Mouse (Mus musculus) cerebellum, adult 2 months (tissue): ENCODE measurements around the gene Tyrobp. TPM values are rescaled to one million over a fixed set of nuclear protein-coding genes. Genes with fewer than 3 reads are reported as not detected.

ENCODE experiments used
- DNase-seq, 2 experiments: peaks; one replicate each; pipeline ENCODE4 v3.0.0; 2021
- H3K27ac ChIP-seq: fragments of 200-500 bp; 2 replicates; pipeline ENCODE4 v1.5.1; 2012; ENCODE audit warnings: low read length, control low read depth, inconsistent platforms; ENCODE audit not compliant: insufficient read depth
- H3K27me3 ChIP-seq: fragments of 200-500 bp; 2 replicates; pipeline ENCODE4 v1.6.1; 2012; ENCODE audit warnings: inconsistent platforms, mild to moderate bottlenecking, low read length, moderate library complexity; ENCODE audit not compliant: control insufficient read depth, insufficient read depth
- H3K4me1 ChIP-seq: fragments of 200-500 bp; 2 replicates; pipeline ENCODE4 v1.6.1; 2011; ENCODE audit warnings: low read length; ENCODE audit not compliant: control insufficient read depth, insufficient read depth
- H3K4me3 ChIP-seq: fragments of 200-500 bp; replicated peaks from 2 replicates; pipeline ENCODE3; 2011; ENCODE audit warnings: mild to moderate bottlenecking, low read depth, low read length, control low read depth; ENCODE audit not compliant: insufficient read depth
- CTCF ChIP-seq: fragments of 200-500 bp; IDR thresholded peaks from 2 replicates; pipeline ENCODE4 v1.5.1; 2011; ENCODE audit warnings: low read depth, mild to moderate bottlenecking, control low read depth, low read length, moderate library complexity, borderline replicate concordance; ENCODE audit not compliant: insufficient read depth
- POLR2A ChIP-seq: fragments of 200-500 bp; IDR thresholded peaks from 2 replicates; pipeline ENCODE4 v1.6.1; 2011; ENCODE audit warnings: low read length, control low read depth, borderline replicate concordance; ENCODE audit not compliant: insufficient read depth
- WGBS: fragments of 180-500 bp; shearing (Covaris S2); methylation state at CpG from one replicate; pipeline ENCODE4 v1.1.7; 2018; 5-methylcytosine and 5-hydroxymethylcytosine counted together
- polyA plus RNA-seq: library from polyadenylated mRNA; depleted of rRNA; stranded (reverse); fragments of >200 nt; gene quantifications from 2 replicates; pipeline ENCODE4 v1.2.3, GENCODE M21; 2012

Tyrobp gene
- polyA plus RNA-seq, 1 experiment: 32.5 TPM

DNA sequence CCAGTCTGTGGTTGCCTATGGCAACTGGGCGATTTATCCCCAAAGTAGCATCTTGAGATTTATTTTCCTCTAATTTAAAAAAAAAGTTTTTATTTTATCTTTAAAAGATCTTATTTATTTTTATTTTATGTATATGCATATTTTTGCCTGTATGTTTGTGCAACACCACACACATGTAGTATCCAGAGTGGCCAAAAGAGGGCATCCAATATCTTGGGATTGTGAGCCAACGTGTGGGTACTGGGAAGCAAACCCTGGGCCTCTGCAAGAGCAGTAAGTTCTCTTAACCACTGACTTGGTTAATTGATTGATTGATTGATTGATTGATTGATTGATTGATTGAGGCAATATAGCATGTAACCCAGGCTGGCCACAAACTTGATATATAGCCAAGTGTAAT is 18.7 kb upstream of the Tyrobp start:
- Histone ChIP-seq H3K4me1 (no peaks in the 10 kb centered on the region), H3K27ac (no peak overlapping the region), H3K4me3 (no peak overlapping the region), H3K27me3 (no peaks in the 10 kb centered on the region)
- no peak for DNase-seq
- WGBS: 56% methylated on average over 2 of the region's 2 CpGs
- 0 out of 2 replicates have a peak, but pooled peaks have one; percentile 5 for TF ChIP-seq CTCF
- TF ChIP-seq POLR2A: no peak

DNA sequence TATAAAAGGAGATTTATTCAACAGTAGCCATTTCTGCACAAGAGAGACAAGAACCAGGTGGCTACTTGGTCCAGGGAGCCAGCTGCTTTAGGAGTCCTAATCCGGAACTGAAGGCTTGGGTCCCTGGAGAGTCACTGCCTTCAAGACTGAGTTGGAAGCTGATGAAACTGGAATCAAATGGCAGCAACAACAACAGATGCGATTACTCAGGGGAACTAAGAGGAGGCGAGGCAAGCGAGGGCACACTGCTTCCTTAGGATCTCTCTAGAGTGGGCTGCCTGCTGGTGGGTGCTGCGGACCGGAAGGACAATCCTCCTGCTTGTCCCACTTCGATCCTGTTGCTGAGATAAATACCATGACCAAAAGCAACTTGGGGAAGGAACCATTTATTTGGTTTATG is 13.9 kb upstream of the Tyrobp start:
- Histone ChIP-seq H3K4me1 (no peaks in the 10 kb centered on the region), H3K4me3 (no peak overlapping the region), H3K27ac (no peak overlapping the region), H3K27me3 (no peaks in the 10 kb centered on the region)
- 19% methylated on average over 7 of the region's 7 CpGs for WGBS
- no peak for DNase-seq
- TF ChIP-seq POLR2A (no peak), CTCF (no peak)

DNA sequence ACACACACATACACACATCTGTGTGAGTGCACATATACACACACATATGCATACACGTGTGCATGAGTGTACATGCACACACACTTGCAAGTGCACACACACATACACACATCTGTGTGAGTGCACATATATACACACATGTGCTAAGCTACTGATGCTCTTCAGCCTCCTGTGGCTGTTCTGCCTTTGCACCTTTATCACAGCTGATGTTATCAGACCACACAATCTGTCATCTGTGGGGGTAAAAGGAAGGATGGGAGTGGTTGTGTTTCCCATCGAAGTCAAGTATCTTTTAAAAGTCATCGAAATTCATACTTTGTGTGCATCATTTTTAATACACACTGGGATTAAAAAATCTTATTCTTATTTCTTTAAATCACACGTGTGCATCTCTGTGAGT is 11.2 kb upstream of the Tyrobp start:
- DNase-seq: no peak
- Histone ChIP-seq H3K4me1 (no peaks in the 10 kb centered on the region), H3K27ac (no peak overlapping the region), H3K4me3 (no peak overlapping the region), H3K27me3 (no peaks in the 10 kb centered on the region)
- TF ChIP-seq POLR2A (no peak), CTCF (no peak)
- 73% methylated on average over 4 of the region's 4 CpGs for WGBS

DNA sequence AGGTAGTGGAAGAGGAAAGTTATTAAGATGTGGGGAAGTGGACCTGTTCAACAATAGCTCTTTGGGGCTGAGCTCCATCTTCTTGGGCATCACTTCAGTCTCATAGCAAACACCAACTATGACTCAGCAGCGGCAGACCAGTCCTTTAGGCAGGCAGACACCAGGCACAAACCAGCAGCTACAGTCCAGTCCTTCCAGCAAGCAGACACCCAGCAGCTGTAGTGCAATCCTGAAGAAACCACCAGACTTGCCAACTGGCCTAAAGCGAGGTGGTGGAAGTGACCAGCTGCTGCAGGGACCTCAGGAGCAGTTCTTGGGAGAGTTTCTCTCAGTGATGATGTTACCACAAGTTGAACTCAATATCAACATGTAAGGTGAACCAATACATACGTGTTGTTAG is 4.9 kb upstream of the Tyrobp start:
- Histone ChIP-seq H3K27me3 (no peaks in the 10 kb centered on the region; the same call in 1 of the 2 replicates), H3K27ac (no peak overlapping the region), H3K4me3 (no peak overlapping the region), H3K4me1 (no peaks in the 10 kb centered on the region)
- 71% methylated on average over 3 of the region's 3 CpGs for WGBS
- TF ChIP-seq CTCF: no peak
- no peak for TF ChIP-seq POLR2A
- DNase-seq: no peak

DNA sequence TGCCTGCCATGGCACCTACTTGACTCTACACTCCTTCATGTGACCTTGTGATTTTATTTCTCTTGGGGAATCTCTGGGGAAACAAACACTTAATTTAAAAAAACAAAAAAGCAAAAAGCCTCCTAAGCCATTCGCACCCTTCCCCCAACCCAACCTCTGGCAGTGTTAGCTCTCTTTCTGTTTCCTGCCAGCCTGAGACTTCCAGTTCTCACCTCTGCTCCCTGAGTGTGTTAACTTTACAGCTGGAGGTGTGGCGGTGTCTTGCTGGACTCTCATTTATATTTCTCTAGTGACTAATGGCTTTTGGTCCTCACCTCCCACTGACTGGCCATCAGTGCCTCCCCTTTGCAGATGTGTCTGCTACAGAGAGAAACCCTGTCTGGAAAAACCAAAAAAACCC is 3.8 kb upstream of the Tyrobp start:
- whole genome bisulfite sequencing: 85% methylated on average over 2 of the region's 2 CpGs
- Histone ChIP-seq H3K4me3 (no peak overlapping the region), H3K27ac (no peak overlapping the region), H3K4me1 (no peaks in the 10 kb centered on the region), H3K27me3 (no peaks in the 10 kb centered on the region; the same call in 1 of the 2 replicates)
- DNase-seq: no peak
- TF ChIP-seq POLR2A: no peak
- no peak for TF ChIP-seq CTCF

DNA sequence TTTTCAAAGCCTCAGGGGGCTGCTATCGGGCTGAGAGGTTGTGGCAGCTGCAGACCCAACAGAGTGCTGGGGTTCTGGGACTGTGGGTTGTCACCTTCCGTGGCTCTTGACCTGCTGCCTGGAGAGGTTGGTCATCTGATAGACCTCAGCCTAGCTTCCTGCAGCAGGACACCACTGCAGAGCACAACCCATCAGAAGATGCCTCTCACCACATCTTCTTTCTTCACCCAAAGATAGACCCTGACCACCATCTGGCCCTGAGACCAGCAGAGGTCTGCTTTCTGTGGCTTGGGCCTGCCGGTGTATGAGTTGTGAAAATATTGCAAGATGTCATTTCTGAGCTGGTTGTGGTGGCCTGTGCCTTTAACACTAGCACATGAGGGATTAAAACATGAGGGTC is 2.5 kb upstream of the Tyrobp start:
- no peak for TF ChIP-seq CTCF
- no peak for TF ChIP-seq POLR2A
- DNase-seq: no peak
- H3K27ac ChIP-seq: no peak overlapping the region
- no peak overlapping the region for H3K4me3 ChIP-seq
- 88% methylated on average over 3 of the region's 3 CpGs for WGBS
- no peaks in the 10 kb centered on the region for H3K4me1 ChIP-seq
- H3K27me3 ChIP-seq: no peaks in the 10 kb centered on the region; the same call in 1 of the 2 replicates

DNA sequence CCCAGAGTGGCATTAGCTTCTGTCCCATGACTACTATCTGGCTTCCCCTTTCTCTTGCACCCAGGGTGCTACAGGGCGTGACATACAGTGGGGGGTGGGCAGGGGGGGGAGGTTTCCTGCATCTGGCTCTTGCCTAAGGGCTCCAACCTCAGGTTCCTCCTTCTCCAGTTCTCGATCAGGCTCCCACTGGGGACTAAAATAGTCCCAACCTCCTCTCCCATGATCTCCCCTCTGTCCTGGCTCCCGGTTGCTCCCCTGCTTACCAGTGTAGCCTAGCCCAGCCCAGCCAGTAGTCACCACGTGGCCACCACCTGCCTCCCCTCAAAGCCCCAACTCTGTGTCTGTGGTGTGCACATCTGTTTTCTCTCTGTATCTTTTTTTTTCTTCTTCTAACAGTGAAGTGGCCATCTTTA is 819 bp upstream of the Tyrobp start:
- H3K27me3 ChIP-seq: no peaks in the 10 kb centered on the region; the same call in 1 of the 2 replicates
- H3K27ac ChIP-seq: no peak overlapping the region
- H3K4me1 ChIP-seq: no peaks in the 10 kb centered on the region
- TF ChIP-seq CTCF (no peak), POLR2A (no peak)
- H3K4me3 ChIP-seq: no peak overlapping the region
- 42% methylated on average over 4 of the region's 4 CpGs for WGBS
- no peak for DNase-seq

DNA sequence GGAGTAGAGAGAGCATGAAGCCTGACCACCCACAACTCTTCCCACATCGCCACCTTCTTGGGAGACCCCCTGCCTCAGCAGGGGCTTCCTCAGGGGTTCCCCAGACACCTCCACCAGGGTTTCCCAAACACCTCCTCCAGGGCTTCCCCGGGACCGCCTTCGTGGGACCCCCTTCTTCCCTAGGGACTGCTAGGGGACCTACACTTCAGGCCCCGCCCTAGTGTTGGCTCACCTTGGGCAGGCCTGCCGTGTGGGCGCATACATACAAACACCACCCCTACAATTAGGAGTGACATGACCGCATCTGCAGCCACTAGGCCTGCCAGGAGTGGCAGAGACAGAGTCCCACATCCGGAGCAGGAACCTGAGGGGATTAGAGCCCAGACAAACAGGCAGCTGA is 4.3 kb downstream of the Tyrobp start:
- 83% methylated on average over 9 of the region's 9 CpGs for WGBS
- no peaks in the 10 kb centered on the region for H3K27me3 ChIP-seq
- TF ChIP-seq POLR2A (no peak), CTCF (no peak)
- no peak overlapping the region for H3K27ac ChIP-seq
- no peak overlapping the region for H3K4me3 ChIP-seq
- H3K4me1 ChIP-seq: no peaks in the 10 kb centered on the region
- no peak for DNase-seq
